Mouse (Mus musculus) liver, embryonic 14.5 days (tissue): ENCODE measurements around the gene Stk40.

Experiments used
- CTCF ChIP-seq: IDR thresholded peaks from 2 replicates; pipeline ENCODE4 v1.5.1; 2016; ENCODE audit warnings: antibody characterized with exemption, low read depth, control low read depth
- EP300 ChIP-seq: IDR thresholded peaks from 2 replicates; pipeline ENCODE4 v1.6.1; 2016; ENCODE audit warnings: antibody characterized with exemption, low read depth

- TF ChIP-seq CTCF (no peak), EP300 (no peak)
These were observed 16.3 kb downstream of the Stk40 start for GRCm38 (mm10) chr4:126120052-126120451.
